Mouse (Mus musculus): ENCODE data around the gene Ing5. TPM values are rescaled to one million over a fixed set of nuclear protein-coding genes. Genes with fewer than 3 reads are reported as not detected.

The Ing5 gene
- polyA plus RNA-seq, 1 experiment from 2014 or later: 24.9 TPM

DNA sequence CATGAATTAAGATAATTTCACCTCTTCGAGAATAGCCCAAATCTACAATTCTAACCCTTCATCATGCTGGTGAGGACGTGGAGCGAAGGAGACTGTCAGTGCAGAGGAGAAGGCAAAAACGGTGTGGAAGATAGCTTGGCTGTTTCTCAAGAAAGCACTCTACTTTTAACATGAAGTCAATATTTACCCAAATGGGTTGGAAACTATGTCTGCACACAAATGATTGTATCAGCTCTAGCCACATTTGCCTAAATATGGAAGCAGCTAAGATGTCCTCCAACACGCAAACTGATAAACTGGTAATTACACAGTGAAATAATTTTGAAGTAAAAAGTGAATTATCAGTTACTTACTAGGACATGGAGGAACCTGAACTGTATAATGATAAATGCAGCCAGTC is 994 bp upstream of the Ing5 start:
- H3K4me3 ChIP-seq (ENCODE audit: low read depth, low read length): no peak overlapping the region; the same call in 1 of the 2 replicates
- H3K9me3 ChIP-seq (ENCODE audit: control insufficient read depth, low read length): no peaks in the 10 kb centered on the region
- no peak overlapping the region for H3K9ac ChIP-seq (ENCODE audit: low read length)
- no peak overlapping the region for H3K27ac ChIP-seq (ENCODE audit: low read depth, low read length)
- 89% methylated on average over 5 of the region's 5 CpGs for WGBS
- H3K36me3 ChIP-seq (ENCODE audit: control insufficient read depth, insufficient read depth, low read length): peaks cover 6% of the 10 kb centered on the region; the same call in 1 of the 2 replicates
- H3K4me2 ChIP-seq (ENCODE audit: low read depth, low read length, severe bottlenecking): peak overlapping the region; percentile 65; the same call in 1 of the 2 replicates
- H3K27me3 ChIP-seq (ENCODE audit: control insufficient read depth, insufficient read depth, low read length): no peaks in the 10 kb centered on the region
- no peak for DNase-seq (ENCODE audit: low spot score)
- peaks cover 12% of the 10 kb centered on the region for H3K4me1 ChIP-seq (replicated peaks; ENCODE audit: control insufficient read depth, insufficient read depth, low read length)
- ATAC-seq (replicated peaks; ENCODE audit: low FRiP score): no peak

DNA sequence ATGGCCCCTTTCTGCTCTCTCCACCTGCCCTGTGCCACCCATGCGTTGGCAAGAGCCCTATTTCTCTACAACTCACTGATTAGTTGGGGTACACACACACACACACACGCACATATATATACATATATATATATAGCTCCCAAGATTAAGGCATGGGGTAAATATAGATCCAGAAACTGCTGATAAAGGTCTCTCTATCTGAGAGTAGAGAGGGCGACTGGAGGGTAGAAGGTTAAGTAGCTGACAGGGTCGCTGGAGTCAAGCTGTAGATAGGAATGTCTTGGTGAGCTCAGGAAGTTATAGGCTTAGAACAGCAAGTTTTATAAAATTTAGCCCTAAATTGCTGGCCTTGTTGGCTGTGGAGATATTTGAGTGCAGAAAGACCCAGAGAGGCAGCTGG is 1.1 kb downstream of the Ing5 start:
- Histone ChIP-seq H3K4me3 (ENCODE audit: low read depth, low read length) (peak overlapping the region; percentile 74), H3K9me3 (ENCODE audit: control insufficient read depth, low read length) (no peaks in the 10 kb centered on the region), H3K9ac (ENCODE audit: low read length) (no peak overlapping the region), H3K27ac (ENCODE audit: low read depth, low read length) (no peak overlapping the region), H3K4me1 (replicated peaks; ENCODE audit: control insufficient read depth, insufficient read depth, low read length) (peaks cover 12% of the 10 kb centered on the region), H3K4me2 (ENCODE audit: low read depth, low read length, severe bottlenecking) (peak overlapping the region; percentile 65), H3K36me3 (ENCODE audit: control insufficient read depth, insufficient read depth, low read length) (peaks cover 6% of the 10 kb centered on the region), H3K27me3 (ENCODE audit: control insufficient read depth, insufficient read depth, low read length) (no peaks in the 10 kb centered on the region)
- no peak for ATAC-seq (replicated peaks; ENCODE audit: low FRiP score)
- WGBS: 82% methylated on average over 4 of the region's 4 CpGs
- DNase-seq (ENCODE audit: low spot score): no peak

DNA sequence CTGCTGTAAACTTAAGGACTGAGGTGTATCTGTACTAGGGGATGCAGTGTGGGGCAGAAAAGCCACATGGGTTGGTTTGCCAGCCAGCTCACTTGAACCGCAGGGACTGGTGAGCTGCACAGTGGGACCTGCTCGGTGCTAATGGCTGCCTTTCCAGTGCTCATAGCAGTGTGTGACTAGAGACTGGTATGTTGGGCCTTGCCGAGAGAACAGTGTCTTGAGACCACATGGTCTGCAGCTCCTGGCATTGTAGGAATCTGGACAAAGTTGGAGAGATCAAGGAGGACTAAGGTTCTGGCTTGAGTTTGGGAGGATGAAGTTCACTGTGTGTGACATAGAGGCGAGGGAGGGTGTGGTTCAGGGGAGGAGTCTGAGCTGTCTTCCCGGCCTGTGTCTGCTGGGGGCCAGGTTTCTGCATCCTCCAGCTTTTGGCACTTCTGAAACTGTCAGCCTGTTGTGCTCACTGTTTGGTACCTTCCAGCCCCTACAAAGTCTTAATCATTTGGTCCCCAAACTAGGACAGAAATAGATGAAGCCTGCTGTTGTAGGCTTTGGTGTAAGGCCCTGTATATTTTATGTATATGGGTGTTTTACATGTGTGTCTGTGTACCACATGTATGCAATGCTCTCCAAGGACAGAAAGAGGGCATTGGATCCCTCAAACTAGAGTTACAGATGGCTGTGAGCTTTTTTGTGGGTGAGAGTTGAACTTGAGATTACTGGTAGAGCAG is 1.6 kb downstream of the Ing5 start:
- 78% methylated on average over 5 of the region's 5 CpGs for WGBS

DNA sequence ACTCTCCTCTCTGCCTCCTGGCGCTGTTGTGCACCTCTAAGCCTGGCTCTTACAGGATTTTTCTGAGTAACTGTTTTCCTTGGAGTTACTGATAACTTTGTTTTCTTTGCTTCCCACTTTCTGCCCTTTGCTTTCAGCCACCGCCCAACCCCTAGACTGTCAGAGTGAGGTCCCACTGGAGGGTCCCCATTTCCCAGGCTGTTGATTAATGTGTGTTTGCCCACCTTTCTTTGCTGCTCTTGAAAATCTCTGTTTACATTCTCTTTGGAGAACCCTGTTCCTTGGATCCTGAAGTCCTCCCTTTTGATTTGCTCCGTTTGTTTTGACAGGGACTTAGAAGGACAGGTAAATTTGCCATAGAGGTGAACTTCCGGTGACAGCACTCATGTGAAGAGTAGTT is 5.1 kb downstream of the Ing5 start:
- DNase-seq (ENCODE audit: low spot score) (no peak), ATAC-seq (replicated peaks; ENCODE audit: low FRiP score) (no peak)
- Histone ChIP-seq H3K4me1 (replicated peaks; ENCODE audit: control insufficient read depth, insufficient read depth, low read length) (peaks cover 6% of the 10 kb centered on the region), H3K4me2 (ENCODE audit: low read depth, low read length, severe bottlenecking) (no peak overlapping the region), H3K27ac (ENCODE audit: low read depth, low read length) (no peak overlapping the region), H3K4me3 (ENCODE audit: low read depth, low read length) (no peak overlapping the region), H3K9me3 (ENCODE audit: control insufficient read depth, low read length) (no peaks in the 10 kb centered on the region), H3K9ac (ENCODE audit: low read length) (no peak overlapping the region), H3K27me3 (ENCODE audit: control insufficient read depth, insufficient read depth, low read length) (no peaks in the 10 kb centered on the region), H3K36me3 (ENCODE audit: control insufficient read depth, insufficient read depth, low read length) (peaks cover 10% of the 10 kb centered on the region)
- WGBS: 97% methylated on average over 4 of the region's 4 CpGs

More for the DNA sequence above, 1.6 kb downstream of the Ing5 start:
- Histone ChIP-seq H3K36me3 (ENCODE audit: control insufficient read depth, insufficient read depth, low read length) (peaks cover 6% of the 10 kb centered on the region), H3K9me3 (ENCODE audit: control insufficient read depth, low read length) (no peaks in the 10 kb centered on the region), H3K4me1 (replicated peaks; ENCODE audit: control insufficient read depth, insufficient read depth, low read length) (peaks cover 12% of the 10 kb centered on the region), H3K4me3 (ENCODE audit: low read depth, low read length) (no peak overlapping the region), H3K9ac (ENCODE audit: low read length) (no peak overlapping the region), H3K27me3 (ENCODE audit: control insufficient read depth, insufficient read depth, low read length) (no peaks in the 10 kb centered on the region), H3K4me2 (ENCODE audit: low read depth, low read length, severe bottlenecking) (no peak overlapping the region), H3K27ac (ENCODE audit: low read depth, low read length) (no peak overlapping the region)
- ATAC-seq (replicated peaks; ENCODE audit: low FRiP score) (no peak), DNase-seq (ENCODE audit: low spot score) (no peak)

DNA sequence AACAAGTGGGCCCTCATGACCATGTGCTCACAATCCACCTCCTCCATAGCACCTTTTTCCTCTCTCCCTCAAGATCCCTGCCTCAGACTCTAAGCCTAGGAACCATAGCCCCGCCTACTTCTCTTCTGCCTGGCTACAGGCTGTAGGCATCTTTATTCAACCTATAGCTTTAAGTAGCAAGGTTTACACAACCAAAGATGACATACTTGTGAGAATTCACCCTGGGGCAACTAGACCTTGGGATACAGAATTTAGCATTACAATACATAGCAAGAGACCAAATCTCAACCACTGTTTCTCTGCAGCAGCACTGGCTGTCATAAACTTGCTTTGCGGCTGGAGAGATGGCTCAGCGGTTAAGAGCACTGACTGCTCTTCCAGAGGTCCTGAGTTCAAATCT is 6.2 kb downstream of the Ing5 start:
- Histone ChIP-seq H3K4me1 (replicated peaks; ENCODE audit: control insufficient read depth, insufficient read depth, low read length) (peaks cover 2% of the 10 kb centered on the region; the same call in 1 of the 2 replicates), H3K27me3 (ENCODE audit: control insufficient read depth, insufficient read depth, low read length) (no peaks in the 10 kb centered on the region), H3K9me3 (ENCODE audit: control insufficient read depth, low read length) (no peaks in the 10 kb centered on the region), H3K4me2 (ENCODE audit: low read depth, low read length, severe bottlenecking) (no peak overlapping the region), H3K27ac (ENCODE audit: low read depth, low read length) (no peak overlapping the region), H3K9ac (ENCODE audit: low read length) (no peak overlapping the region), H3K36me3 (ENCODE audit: control insufficient read depth, insufficient read depth, low read length) (peaks cover 10% of the 10 kb centered on the region), H3K4me3 (ENCODE audit: low read depth, low read length) (no peak overlapping the region)
- ATAC-seq (replicated peaks; ENCODE audit: low FRiP score): no peak
- 98% methylated on average over 3 of the region's 3 CpGs for WGBS
- no peak for DNase-seq (ENCODE audit: low spot score)

DNA sequence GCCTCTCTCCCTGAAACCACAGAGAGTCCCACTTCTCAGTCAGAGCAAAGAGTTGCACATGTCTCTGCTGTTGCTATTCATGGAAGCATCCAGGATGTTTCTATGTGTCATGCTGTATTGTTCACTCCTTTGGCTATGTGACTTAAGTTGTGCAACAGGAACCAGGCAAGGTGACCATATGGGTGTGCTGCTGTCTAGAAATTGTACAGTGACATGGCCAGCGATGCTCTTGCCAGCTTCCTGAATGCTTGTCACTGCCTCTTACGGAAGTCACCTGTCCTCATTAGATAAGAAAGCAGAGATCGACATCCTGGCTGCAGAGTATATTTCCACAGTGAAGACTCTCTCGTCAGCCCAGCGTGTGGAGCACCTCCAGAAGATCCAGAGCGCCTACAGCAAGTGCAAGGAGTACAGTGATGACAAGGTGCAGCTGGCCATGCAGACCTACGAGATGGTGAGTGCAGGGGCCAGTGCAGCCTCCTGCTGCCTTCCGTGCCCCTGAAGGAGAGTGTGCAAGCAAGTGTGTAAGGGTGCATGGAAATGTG is 7.8 kb downstream of the Ing5 start:
- Histone ChIP-seq H3K36me3 (ENCODE audit: control insufficient read depth, insufficient read depth, low read length) (peaks cover 13% of the 10 kb centered on the region), H3K9me3 (ENCODE audit: control insufficient read depth, low read length) (no peaks in the 10 kb centered on the region), H3K4me2 (ENCODE audit: low read depth, low read length, severe bottlenecking) (no peak overlapping the region), H3K27ac (ENCODE audit: low read depth, low read length) (no peak overlapping the region), H3K27me3 (ENCODE audit: control insufficient read depth, insufficient read depth, low read length) (no peaks in the 10 kb centered on the region), H3K4me3 (ENCODE audit: low read depth, low read length) (no peak overlapping the region), H3K4me1 (replicated peaks; ENCODE audit: control insufficient read depth, insufficient read depth, low read length) (no peaks in the 10 kb centered on the region), H3K9ac (ENCODE audit: low read length) (no peak overlapping the region)
- WGBS: 92% methylated on average over 8 of the region's 8 CpGs
- DNase-seq (ENCODE audit: low spot score) (no peak), ATAC-seq (replicated peaks; ENCODE audit: low FRiP score) (no peak)

DNA sequence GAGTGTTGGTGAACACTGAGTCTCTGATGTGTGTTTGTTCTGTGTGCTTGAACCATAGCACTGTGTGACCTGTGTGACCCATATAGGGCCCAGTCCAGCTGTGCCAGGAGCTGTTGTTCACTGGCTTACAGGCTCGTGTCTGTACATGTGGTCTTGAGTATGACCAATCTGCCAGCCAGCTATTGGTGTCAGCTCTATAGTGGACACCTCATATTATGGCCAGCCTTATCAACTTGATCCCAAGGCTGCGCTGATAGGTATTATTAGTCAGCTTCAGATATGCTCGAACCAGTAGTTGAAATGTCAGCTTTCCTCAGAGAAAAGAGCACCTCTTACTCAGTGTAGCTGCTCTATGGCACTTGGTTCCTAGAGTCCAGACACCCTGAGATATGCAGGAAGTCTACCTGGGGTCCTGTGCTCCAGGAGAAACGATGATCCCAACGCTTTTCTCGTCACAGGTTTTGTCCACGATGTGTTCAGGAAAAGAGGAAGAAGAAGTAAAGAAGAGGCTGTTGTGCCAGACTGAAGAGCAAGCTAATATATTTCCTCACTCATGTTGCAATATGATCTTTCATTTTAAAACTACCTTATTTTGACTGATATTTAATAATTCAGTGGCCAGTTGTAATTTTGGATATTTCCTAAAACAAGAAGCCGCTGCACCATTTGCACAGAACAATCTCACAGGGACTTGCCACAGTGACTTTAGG is 14.2 kb downstream of the Ing5 start:
- ATAC-seq (replicated peaks; ENCODE audit: low FRiP score) (no peak), DNase-seq (ENCODE audit: low spot score) (no peak)
- H3K36me3 ChIP-seq (ENCODE audit: control insufficient read depth, insufficient read depth, low read length): peaks cover 19% of the 10 kb centered on the region
- 96% methylated on average over 8 of the region's 8 CpGs for WGBS
- H3K9ac ChIP-seq (ENCODE audit: low read length): no peak overlapping the region
- H3K4me2 ChIP-seq (ENCODE audit: low read depth, low read length, severe bottlenecking): no peak overlapping the region
- no peaks in the 10 kb centered on the region for H3K27me3 ChIP-seq (ENCODE audit: control insufficient read depth, insufficient read depth, low read length)
- H3K27ac ChIP-seq (ENCODE audit: low read depth, low read length): no peak overlapping the region
- H3K4me3 ChIP-seq (ENCODE audit: low read depth, low read length): no peak overlapping the region
- H3K4me1 ChIP-seq (replicated peaks; ENCODE audit: control insufficient read depth, insufficient read depth, low read length): no peaks in the 10 kb centered on the region
- H3K9me3 ChIP-seq (ENCODE audit: control insufficient read depth, low read length): no peaks in the 10 kb centered on the region

DNA sequence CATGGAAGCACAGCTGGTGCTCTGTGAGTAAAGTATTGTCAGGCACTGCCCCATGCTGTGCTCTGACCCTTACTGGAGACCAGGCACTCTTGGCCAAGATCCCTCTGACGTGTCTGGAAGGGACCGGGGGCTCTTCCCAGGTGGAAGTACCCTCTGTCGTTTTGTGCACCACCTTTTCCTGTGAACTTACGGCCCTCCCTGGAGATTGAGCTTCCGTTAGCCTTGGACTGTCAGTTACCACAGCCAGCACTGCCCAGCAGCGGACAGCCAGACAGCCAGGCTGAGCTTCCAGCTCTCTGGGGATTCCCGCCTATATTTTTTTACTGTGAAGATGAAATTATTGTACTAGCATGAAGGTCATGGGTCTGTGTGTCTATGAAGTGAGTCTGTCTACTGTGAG is 15.0 kb downstream of the Ing5 start:
- no peak for ATAC-seq (replicated peaks; ENCODE audit: low FRiP score)
- no peak for DNase-seq (ENCODE audit: low spot score)
- no peak overlapping the region for H3K27ac ChIP-seq (ENCODE audit: low read depth, low read length)
- no peaks in the 10 kb centered on the region for H3K27me3 ChIP-seq (ENCODE audit: control insufficient read depth, insufficient read depth, low read length)
- H3K4me1 ChIP-seq (replicated peaks; ENCODE audit: control insufficient read depth, insufficient read depth, low read length): no peaks in the 10 kb centered on the region
- H3K36me3 ChIP-seq (ENCODE audit: control insufficient read depth, insufficient read depth, low read length): peaks cover 19% of the 10 kb centered on the region
- no peak overlapping the region for H3K9ac ChIP-seq (ENCODE audit: low read length)
- 86% methylated on average over 7 of the region's 7 CpGs for whole genome bisulfite sequencing
- no peak overlapping the region for H3K4me3 ChIP-seq (ENCODE audit: low read depth, low read length)
- H3K9me3 ChIP-seq (ENCODE audit: control insufficient read depth, low read length): no peaks in the 10 kb centered on the region
- no peak overlapping the region for H3K4me2 ChIP-seq (ENCODE audit: low read depth, low read length, severe bottlenecking)

All from forebrain, embryonic 11.5 days (tissue).